Mouse (Mus musculus) liver, embryonic 14.5 days (tissue): ENCODE results near the gene Ddx31.

Experiments
- CTCF ChIP-seq: IDR thresholded peaks from 2 replicates; pipeline ENCODE4 v1.5.1; 2016; ENCODE audit warnings: antibody characterized with exemption, low read depth, control low read depth
- EP300 ChIP-seq: IDR thresholded peaks from 2 replicates; pipeline ENCODE4 v1.6.1; 2016; ENCODE audit warnings: antibody characterized with exemption, low read depth

DNA sequence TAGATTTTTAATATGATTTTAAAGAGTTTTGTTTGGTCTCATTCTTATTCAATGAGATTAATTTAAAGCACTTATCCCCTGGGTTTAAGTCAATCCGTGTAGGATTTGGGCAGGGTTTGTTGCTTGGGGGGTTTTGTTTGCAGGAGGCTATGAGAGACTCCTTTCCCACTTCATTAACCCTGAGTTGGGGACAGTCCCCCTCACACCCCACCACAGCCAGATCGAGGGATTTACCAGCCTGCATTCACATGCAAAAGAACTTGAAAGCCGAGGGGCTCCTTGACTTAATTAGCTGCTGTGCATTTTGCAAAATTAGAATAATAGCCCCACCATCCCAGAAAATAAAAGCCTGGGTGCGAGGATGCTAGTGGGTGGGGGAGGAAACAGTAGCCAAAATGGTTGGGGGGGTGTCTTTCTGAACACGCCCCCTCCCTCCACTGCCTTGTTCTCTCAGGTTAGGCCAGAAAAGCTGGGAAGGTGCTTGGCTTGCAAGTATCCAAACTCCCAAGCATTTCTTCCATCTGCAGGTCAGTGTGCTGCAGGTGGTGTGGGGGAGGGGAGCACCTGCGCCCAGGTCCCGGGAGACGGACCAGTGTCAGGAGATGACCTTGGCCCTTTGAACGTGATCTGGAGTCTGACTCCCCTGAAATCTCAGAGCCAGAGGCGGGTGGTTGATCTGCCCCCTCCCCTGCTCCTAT, 67.6 kb downstream of the Ddx31 start:
- TF ChIP-seq CTCF (no peak), EP300 (no peak)
